Mouse (Mus musculus): ENCODE results near the gene Slc2a3.
"Not testable (repeated sequence)": the region's sequence is repeated elsewhere in the genome, so short reads cannot be mapped to it uniquely, and the experiment has no call there.

The Slc2a3 gene

DNA sequence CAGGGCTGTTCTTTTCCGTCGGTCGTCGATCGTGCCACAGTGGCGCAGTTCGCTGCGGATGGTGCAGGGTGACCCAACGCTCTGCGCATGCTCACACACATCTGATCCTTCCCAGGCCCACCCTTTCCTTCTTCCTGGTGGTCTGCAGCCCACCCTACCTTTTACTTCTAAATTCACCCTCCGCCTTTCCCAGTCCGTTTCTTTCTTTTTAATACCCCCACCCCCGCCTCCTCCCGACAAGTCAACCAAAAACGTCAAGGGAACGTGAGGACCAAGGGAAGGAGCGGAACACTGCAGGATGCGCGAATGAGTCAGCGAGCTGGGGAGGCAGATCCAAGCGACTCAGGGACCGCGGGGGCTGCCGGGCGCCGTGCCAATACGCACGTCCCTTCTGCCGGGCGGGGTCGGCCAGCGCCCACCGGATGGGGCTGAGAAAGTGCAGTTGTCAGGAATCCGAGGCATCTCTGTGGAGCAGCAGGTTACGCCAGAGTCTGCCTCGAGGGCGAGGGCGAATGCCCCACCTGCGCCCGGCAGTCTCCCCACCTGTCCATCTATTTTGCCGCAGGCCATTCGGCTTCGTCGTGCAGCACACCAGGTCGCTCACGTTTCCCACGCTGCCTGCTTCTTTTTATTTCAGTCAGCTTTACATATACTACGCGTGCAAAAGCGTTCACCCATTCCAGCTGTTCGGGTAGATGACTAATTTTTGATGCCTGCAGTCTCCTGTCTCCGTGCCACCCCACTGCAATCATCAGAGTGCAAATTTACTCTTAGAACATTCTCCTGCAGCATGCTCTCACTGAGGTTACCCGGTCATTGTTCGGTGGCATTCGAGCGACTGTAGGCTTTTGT, 36.8 kb downstream of the Slc2a3 start:
- DNase-seq (ENCODE audit: extremely low read depth, low read depth): no peak

DNA sequence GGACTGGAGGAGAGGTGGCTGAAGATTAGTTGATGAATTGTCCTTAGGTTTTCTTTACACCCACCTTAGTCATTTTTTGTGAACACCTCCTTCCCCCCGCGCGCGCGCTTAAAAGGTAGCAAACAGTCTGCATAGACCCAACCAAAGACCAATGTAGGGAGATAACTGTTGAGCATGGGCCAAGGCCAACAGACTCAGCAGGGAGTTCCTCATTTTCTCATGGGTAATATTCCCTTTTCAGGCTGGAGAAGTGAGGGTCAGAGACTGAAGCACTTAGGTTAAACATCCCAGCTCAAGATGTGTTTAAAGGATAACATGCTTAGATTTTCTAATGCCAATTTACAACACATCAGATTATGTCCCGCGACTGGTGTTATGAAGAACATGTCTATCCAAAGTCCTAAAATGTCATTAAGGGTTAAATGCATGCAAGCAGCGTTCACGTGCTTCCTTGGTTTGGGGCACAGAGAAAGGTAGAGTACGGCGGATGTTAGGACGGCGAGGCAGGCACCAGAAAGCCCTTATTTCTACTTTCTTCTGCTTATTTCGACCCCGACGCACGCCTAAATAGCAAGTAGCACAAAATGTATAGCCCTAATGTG, 37.5 kb downstream of the Slc2a3 start:
- DNase-seq (ENCODE audit: extremely low read depth, low read depth): peak; percentile 88

DNA sequence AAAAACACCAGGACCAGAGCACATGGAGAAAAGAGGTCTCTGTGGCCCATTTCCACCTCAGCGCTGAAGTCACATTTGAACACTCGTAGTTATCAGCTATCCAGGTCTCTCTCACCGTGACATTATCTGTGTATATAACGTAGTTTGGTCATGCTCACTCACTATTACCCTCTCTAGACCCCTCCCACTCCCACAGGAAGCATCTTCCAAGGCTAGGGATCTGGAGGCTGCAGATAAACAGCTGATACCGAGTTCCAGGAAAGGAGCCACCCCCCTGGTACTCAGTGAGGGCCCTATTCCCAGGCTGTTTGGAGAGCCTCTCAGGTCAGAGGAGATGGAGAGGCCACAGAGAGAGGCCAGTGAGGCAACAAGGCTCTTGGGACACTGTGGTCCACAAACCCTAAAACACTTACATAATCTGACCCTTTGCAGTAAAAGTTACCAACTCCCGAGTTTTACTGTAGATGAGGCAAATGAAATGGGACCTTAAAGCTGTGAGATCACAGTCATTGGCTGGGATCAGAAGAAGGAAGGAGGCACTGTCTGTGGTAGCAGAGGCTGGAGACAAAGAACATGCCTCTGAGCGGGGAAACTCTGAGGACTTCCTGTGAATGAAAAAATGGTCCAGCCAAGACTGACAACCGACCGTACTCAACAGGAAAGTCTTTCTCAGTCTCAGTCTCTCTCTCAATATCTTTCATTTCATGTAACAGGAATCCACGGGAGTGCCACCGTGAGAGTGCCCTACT, 38.3 kb downstream of the Slc2a3 start:
- peak; percentile 93 for DNase-seq (ENCODE audit: extremely low read depth, low read depth)

DNA sequence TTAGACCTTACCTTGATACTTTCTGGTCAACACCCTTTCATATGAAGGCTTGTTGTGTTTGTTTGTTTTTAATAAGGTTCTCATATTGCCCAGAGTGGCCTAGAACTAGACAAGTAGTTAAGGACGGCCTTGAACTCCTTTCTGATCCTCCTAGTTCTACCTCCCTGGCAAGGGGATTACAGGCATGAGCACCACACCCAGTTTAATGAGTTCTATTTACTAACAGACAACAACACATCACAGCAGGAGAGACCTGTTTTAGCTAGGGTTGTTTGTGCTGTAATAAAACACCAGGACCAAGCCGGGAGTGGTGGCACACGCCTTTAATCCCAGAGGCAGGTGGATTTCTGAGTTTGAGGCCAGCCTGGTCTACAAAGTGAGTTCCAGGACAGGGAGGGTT, 39.0 kb downstream of the Slc2a3 start:
- DNase-seq (ENCODE audit: extremely low read depth, low read depth): no peak

DNA sequence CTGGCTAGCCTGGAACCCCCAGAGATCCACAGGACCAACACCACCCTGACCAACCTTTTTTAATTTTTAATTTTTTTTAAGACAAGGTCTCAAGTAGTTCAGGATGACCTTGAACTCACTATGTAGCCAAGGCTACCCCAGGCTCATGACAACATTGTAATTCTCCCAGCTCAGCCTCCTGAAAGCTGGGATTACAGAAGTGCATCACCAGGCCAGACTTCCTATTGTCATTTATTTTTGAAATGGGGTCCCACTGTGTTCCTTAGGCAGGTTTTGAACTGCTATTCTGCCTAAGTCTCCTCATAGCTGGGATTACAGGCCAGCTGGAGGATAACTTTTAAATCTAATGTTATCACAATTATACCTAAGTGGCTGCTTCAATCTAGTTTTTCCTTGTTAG, 39.5 kb downstream of the Slc2a3 start:
- no peak for DNase-seq (ENCODE audit: extremely low read depth, low read depth)

DNA sequence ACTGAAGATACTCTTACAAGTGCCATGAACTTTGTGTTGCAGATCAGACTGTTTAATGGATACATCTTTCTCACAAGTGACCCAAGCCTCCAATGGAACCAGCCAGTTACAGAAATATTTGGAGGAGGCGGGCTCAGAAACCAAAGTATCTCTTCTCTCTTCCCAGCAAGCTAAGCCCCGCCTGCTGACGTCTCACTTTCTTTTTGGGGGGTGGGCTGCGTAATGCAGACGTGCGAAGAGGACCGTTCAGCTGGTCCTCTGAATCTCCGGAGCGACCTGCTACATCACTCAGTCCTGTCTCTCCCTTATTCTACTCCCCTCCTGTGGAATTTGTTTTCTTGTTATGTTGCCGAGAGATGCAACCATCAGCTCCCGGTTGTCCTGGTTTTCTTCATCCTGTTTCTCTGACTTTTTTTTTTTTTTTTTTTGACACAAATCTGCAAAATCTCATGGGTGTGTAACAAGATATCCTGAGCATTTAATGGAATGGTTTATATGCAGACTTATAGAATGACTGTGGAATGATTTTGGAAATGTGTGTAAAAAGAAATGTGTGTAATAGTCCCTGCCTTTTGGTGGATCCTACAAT, 40.3 kb downstream of the Slc2a3 start:
- peak; percentile 89 for DNase-seq (ENCODE audit: extremely low read depth, low read depth)

DNA sequence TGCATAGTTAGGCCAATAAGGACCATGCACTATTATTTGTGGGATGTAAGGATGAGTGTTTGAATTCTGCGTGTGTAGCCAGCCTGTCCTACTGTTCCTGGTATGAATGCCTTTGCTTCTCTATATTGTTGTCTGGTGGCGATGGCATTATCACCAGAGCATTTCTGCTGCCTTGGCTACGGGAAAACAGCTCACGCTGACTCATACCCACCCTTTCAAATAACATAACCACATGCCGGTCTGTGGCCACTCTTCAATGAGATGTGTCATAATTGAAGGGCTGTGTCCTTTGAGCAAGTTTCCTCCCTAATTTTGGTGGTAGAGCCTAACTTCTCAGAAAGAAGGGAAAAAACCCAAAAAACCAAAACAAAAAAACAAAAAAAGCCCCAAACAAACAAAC, 42.7 kb downstream of the Slc2a3 start:
- peak; percentile 69 for DNase-seq (ENCODE audit: extremely low read depth, low read depth)

DNA sequence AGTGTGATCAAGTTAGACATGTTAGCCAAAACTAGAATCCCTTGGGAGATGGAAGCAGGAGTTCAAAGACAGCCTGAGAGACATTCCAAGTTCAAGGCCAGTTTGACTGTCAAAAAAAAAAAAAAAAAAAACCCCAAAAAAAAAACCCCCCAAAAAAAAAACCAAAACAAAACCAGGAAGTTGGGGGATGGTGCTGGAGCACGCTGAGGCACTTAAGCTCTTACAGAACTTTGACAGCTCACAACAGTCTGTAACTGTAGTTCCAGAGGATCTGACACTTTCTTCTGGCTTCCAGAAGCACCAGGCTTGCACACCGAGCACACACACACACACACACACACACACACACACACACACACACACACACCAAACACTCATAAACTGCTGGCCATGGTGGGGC, 45.5 kb downstream of the Slc2a3 start:
- no peak for DNase-seq (ENCODE audit: extremely low read depth, low read depth)

GRCm38 (mm10) chr6:122750579-122750978, 50.9 kb downstream of the Slc2a3 start:
- no peak for DNase-seq (ENCODE audit: extremely low read depth, low read depth)

DNA sequence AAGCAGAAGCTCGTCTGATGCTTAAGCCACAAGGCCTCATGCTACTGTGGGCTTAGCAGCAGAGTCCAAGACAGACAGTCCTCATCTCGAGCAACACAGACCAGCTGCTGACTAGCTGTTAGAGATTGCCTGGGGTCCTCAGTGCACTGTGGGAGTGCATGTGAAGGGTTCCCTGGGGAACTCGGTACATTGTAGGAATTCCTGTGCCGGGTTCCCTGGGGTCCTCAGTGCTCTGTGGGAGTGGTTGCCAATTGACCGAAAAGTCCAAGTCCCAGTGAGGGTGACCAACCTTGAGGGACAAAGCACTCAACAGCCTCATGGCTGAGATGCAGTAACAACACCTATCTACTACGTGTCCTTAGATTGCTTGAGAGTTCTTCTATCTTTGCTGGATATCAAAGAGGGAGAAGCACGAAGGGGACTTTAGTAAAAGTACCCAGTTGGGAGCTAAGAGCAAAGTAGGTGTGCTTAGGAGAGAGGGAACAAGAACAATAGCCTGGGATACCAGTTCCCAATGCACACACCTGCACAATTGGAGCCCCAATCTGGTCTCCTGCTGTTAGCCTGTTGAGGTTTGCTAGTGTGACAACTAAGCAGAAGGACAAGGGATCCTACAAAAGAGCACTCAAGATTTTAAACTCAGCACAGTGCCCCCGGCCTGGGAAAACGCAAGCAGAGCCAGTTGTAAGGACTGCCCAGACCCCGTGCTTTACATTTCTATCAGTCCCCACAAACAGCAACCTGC, 56.8 kb downstream of the Slc2a3 start:
- DNase-seq (ENCODE audit: extremely low read depth, low read depth): no peak

GRCm38 (mm10) chr6:122743353-122743752, 58.1 kb downstream of the Slc2a3 start:
- no peak for DNase-seq (ENCODE audit: extremely low read depth, low read depth)

GRCm38 (mm10) chr6:122742228-122742899, 59.1 kb downstream of the Slc2a3 start:
- DNase-seq (ENCODE audit: extremely low read depth, low read depth): peak; percentile 92

DNA sequence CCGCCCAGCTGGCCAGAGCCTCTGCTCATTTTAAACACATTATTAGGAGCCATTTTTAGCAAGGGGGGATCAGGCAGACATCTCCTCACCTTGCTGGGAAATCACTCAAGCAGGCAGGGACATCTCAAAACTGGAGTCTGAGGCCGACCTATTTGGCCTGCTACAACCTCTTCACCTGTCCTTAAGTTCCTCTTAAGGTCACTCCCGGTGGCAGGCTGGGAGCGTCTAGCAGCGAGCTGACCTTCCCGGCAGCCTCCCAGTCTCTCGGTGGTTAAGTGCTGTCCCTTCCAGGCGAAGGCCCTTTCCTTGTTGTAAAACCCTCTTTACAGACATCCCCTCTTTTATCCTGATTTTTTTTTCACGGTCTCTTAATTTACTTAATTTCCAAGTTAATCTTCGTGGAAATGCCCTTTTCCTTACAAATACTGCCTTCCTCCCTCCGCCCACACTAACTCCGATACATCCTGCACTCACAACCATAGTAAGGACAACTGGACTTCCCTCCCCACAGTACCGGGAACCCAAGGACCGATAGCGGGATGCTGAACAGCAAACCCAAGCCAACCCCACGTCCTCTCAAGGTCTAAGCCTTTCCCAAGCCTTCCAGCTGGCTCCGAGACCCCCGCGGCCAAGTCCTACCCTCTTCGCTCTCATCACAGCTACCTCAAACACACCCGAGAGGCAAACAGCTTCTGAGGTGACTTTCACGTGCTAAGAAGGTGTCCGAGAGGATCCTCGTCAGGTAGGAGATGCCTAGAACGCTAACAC, 59.8 kb downstream of the Slc2a3 start:
- no peak for DNase-seq (ENCODE audit: extremely low read depth, low read depth)

GRCm38 (mm10) chr6:122739952-122740351, 61.5 kb downstream of the Slc2a3 start:
- no peak for DNase-seq (ENCODE audit: extremely low read depth, low read depth)

- peak; percentile 49 for DNase-seq (ENCODE audit: extremely low read depth, low read depth)
Measured at GRCm38 (mm10) chr6:122719942-122720341, 81.5 kb downstream of the Slc2a3 start.

DNA sequence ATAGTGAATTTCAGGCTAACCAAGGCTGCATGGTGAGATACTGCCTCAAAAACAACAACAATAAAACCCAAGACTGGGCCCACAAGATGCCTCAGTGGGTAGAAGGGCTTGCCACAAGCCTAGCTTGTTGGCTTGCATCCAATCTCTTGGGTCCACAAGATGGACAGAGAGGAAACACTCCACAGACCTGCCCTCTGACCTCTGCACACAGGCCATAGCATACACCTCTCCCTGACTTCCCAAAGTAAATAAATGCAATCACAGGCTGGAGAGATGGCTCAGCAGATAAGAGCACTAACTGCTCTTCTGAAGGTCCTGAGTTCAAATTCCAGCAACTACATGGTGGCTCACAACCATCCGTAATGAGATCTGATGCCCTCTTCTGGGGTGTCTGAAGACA, 83.2 kb downstream of the Slc2a3 start:
- not testable (repeated sequence) for DNase-seq (ENCODE audit: extremely low read depth, low read depth)

DNA sequence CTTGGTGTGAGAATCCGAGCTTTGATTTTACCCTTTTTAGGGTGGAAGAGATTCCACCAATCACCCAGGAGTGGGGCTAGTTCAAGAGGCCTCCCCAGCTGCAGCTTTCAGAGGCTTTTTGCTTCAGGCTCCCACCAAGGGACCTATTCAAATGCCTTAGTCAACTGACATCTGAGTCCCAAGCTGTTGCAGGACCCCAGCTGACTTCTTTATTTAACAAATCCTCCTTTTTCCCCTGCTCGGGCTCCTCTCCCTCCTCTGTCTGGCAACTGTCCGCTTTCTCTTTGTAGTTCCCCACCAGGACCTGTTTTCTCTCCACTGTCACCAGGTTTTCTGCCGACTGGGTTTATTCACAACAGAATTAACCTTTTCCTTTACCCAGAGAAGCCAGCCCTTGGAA, 85.6 kb downstream of the Slc2a3 start:
- no peak for DNase-seq (ENCODE audit: extremely low read depth, low read depth)

- no peak for DNase-seq (ENCODE audit: extremely low read depth, low read depth)
Measured at GRCm38 (mm10) chr6:122714707-122715365, 86.6 kb downstream of the Slc2a3 start.

- not testable (repeated sequence) for DNase-seq (ENCODE audit: extremely low read depth, low read depth)
Measured at GRCm38 (mm10) chr6:122713116-122713515, 88.3 kb downstream of the Slc2a3 start.
